Mouse (Mus musculus): ENCODE measurements around the gene Itsn1.

- TF ChIP-seq POLR2A (IDR thresholded peaks at IDR 0.05; ENCODE audit: control insufficient read depth, low read depth, low read length) (no peak), CTCF (IDR thresholded peaks at IDR 0.05; ENCODE audit: control insufficient read depth, insufficient read depth, insufficient replicate concordance, low read depth, low read length) (no peak)
Observed at GRCm38 (mm10) chr16:91888368-91888767, 159.3 kb downstream of the Itsn1 start.
